ENCODE assay signal across 8 mouse cellular contexts in the genomic region with DNA sequence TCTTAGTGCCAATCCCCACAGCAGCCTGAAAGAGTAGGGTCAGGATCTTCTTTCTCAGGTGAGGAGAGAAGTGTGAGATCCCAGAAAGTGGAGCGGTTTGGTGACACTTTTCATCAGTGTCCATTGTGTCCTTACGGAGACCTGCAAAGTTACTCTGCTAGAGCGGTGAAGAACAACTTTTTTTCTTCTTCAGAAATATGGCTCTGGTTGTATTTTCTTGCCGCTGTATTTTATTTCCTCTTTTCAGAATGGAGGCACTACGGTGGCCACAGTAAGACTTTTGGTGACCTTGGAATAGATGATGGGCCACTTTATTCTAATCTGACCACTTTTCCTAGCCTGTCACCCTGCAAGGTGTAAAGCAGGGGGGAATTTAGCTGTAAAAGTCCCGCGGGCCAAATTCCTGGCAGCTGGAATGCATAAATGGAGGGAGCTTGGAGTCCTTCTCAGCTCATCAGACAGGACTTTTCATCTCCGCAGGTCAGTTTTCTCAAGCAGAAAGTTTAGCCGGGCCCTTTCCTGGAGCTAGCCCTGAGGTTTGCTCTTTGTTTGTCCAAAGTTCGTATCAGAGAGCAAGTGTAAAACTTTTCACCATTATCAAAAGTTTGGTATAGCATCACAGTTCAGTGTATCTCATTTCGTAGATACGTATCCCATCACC. TPM values are rescaled to one million over a fixed set of nuclear protein-coding genes. Genes with fewer than 3 reads are reported as not detected.
DNase-seq lines count a peak whose midpoint lies in the region; ATAC-seq lines count a peak whose summit lies in the region.

No protein-coding gene starts in this region.

- no peaks in the 10 kb centered on the region for H3K27me3 ChIP-seq in heart, embryonic 12.5 days (replicated peaks)
- H3K27me3 ChIP-seq in embryonic facial prominence, embryonic 13.5 days, result no peaks in the 10 kb centered on the region
- no peaks in the 10 kb centered on the region for H3K27me3 ChIP-seq in midbrain, embryonic 13.5 days

- peaks cover 18% of the 10 kb centered on the region for H3K4me1 ChIP-seq in heart, embryonic 12.5 days (replicated peaks)
- peaks cover 13% of the 10 kb centered on the region for H3K4me1 ChIP-seq in embryonic facial prominence, embryonic 13.5 days
- H3K4me1 ChIP-seq in midbrain, embryonic 13.5 days (replicated peaks), result peaks cover 12% of the 10 kb centered on the region

- no peaks in the 10 kb centered on the region for H3K36me3 ChIP-seq in heart, embryonic 12.5 days
- H3K36me3 ChIP-seq in embryonic facial prominence, embryonic 13.5 days, result no peaks in the 10 kb centered on the region
- no peaks in the 10 kb centered on the region for H3K36me3 ChIP-seq in midbrain, embryonic 13.5 days

- WGBS in heart, embryonic 12.5 days, result 70% methylated on average over 12 of the region's 12 CpGs
- WGBS in embryonic facial prominence, embryonic 13.5 days, result 80% methylated on average over 12 of the region's 12 CpGs
- 83% methylated on average over 12 of the region's 12 CpGs for WGBS in midbrain, embryonic 13.5 days

- no peak for ATAC-seq in heart, embryonic 12.5 days (ENCODE audit: insufficient number of reproducible peaks, low FRiP score)
- no peak for ATAC-seq in embryonic facial prominence, embryonic 13.5 days (ENCODE audit: insufficient number of reproducible peaks, insufficient read depth, low FRiP score, low TSS enrichment, low read depth)
- ATAC-seq in midbrain, embryonic 13.5 days, result no peak

- no peak overlapping the region for H3K27ac ChIP-seq in heart, embryonic 12.5 days (ENCODE audit: poor library complexity, severe bottlenecking)
- H3K27ac ChIP-seq in embryonic facial prominence, embryonic 13.5 days, result no peak overlapping the region
- H3K27ac ChIP-seq in midbrain, embryonic 13.5 days, result no peak overlapping the region

- H3K9ac ChIP-seq in heart, embryonic 12.5 days, result no peak overlapping the region
- peak overlapping the region; percentile 88; the same call in 1 of the 2 replicates for H3K9ac ChIP-seq in embryonic facial prominence, embryonic 13.5 days
- no peak overlapping the region for H3K9ac ChIP-seq in midbrain, embryonic 13.5 days (replicated peaks)

- H3K9me3 ChIP-seq in heart, embryonic 12.5 days (replicated peaks), result no peaks in the 10 kb centered on the region; the same call in 1 of the 2 replicates
- no peaks in the 10 kb centered on the region for H3K9me3 ChIP-seq in embryonic facial prominence, embryonic 13.5 days
- H3K9me3 ChIP-seq in midbrain, embryonic 13.5 days, result no peaks in the 10 kb centered on the region

- no peak for DNase-seq in heart, postnatal 10 days
- DNase-seq in kidney, adult 8-10 months, result peak; percentile 56 to 70
- no peak for DNase-seq in layer of hippocampus, postnatal 10 days (ENCODE audit: low spot score in 2 of 2)
- no peak for DNase-seq in right cerebral cortex, postnatal 4 days
- DNase-seq in cerebellum, adult 11 months, result no peak

- intact Hi-C loops in heart, postnatal 10 days (cut with DNase I), result loop anchor here (5.0 kb wide), 1 partner anchor 90 kb away; the partner anchor contains the start of gene Bag3

- H3K4me3 ChIP-seq in heart, embryonic 12.5 days, result peak overlapping the region; percentile 71; the same call in 1 of the 2 replicates
- H3K4me3 ChIP-seq in embryonic facial prominence, embryonic 13.5 days, result peak overlapping the region; percentile 89; the same call in 1 of the 2 replicates
- H3K4me3 ChIP-seq in midbrain, embryonic 13.5 days (replicated peaks), result peak overlapping the region; percentile 79

- H3K4me2 ChIP-seq in heart, embryonic 12.5 days, result peak overlapping the region; percentile 91
- peak overlapping the region; percentile 80 for H3K4me2 ChIP-seq in embryonic facial prominence, embryonic 13.5 days
- peak overlapping the region; percentile 87 for H3K4me2 ChIP-seq in midbrain, embryonic 13.5 days (replicated peaks)

RNA-seq across cellular contexts. Expression of gene Inpp5f, which starts 1.5 kb away (rescaled TPM):
- 12.1 and 13.8 TPM in 2 replicates for polyA plus RNA-seq in heart, embryonic 12.5 days (2016; fragmentation: Nextera tagmentation; extraction: Ambion mirVana)
- 1 to 10 TPM; 7.7 to 8.0 TPM for total RNA-seq in heart, postnatal 10 days (2021)
- 25.3 TPM in 2 replicates for polyA plus RNA-seq in embryonic facial prominence, embryonic 13.5 days (2015; fragmentation: Nextera tagmentation; extraction: Ambion mirVana)
- polyA plus RNA-seq in midbrain, embryonic 13.5 days (2015; fragmentation: Nextera tagmentation; extraction: Ambion mirVana), result 306 and 336 TPM in 2 replicates
- 100 to 1,000 TPM; 382 to 384 TPM for total RNA-seq in layer of hippocampus, postnatal 10 days (2021)

Comparison
In these comparisons a context has a peak if more than half of its experiments do, and no peak if none do; other contexts are left out.
1. DNase-seq: peak in kidney, adult 8-10 months (2 of 2); none in heart, postnatal 10 days (0 of 2), layer of hippocampus, postnatal 10 days (0 of 2), right cerebral cortex, postnatal 4 days (single experiment) and cerebellum, adult 11 months (single experiment).
2. RNA of gene Inpp5f, which starts 1.5 kb away (polyA plus RNA-seq): 306 to 336 TPM in midbrain, embryonic 13.5 days; 25.3 TPM in embryonic facial prominence, embryonic 13.5 days and 12.1 to 13.8 TPM in heart, embryonic 12.5 days; every median in the first group is over 10 times any median in the second.
3. Peak in every context shown above with its lines, with median percentiles within 50 percentile points of each other: H3K4me2 ChIP-seq and H3K4me3 ChIP-seq.